Mouse (Mus musculus) left cerebral cortex, postnatal 25 days (tissue): ENCODE measurements around the gene Gpr55. TPM values are rescaled to one million over a fixed set of nuclear protein-coding genes. Genes with fewer than 3 reads are reported as not detected.
A peak's percentile ranks its signal among the peaks of the same experiment; 100 is the strongest.

Experiments used
- DNase-seq, 2 experiments: peaks; one replicate each; pipeline ENCODE4 v3.0.0; 2022; ENCODE audit warnings: low spot score in 2 of 2, mixed read lengths in 1 of 2
- intact Hi-C: fragments of 180-260 bp; cut with DNase I; formaldehyde crosslinking; loops from one replicate; pipeline ENCODE4 v1.15.1; 2025
- total RNA-seq, 2 experiments: library from RNA; stranded (reverse); gene quantifications; 2 replicates each; pipeline ENCODE4 v1.2.3; 2021

The Gpr55 gene
- total RNA-seq, 2 experiments from 2014 or later: 0.09 TPM; not detected in 1

- no peak for DNase-seq
- intact Hi-C loops: no loop called here
Measured at GRCm38 (mm10) chr1:85922865-85923211, 38.0 kb downstream of the Gpr55 start.

GRCm38 (mm10) chr1:85922127-85922864, 38.5 kb downstream of the Gpr55 start:
- no peak for DNase-seq
- intact Hi-C loops: no loop called here

- intact Hi-C loops: no loop called here
- DNase-seq: peak in 1 of 2 experiments; percentile 72
Measured at GRCm38 (mm10) chr1:85921725-85922124, 39.1 kb downstream of the Gpr55 start.

- DNase-seq: no peak
- intact Hi-C loops: no loop called here
Measured at GRCm38 (mm10) chr1:85919621-85920020, 41.2 kb downstream of the Gpr55 start.

GRCm38 (mm10) chr1:85916830-85917450, 43.9 kb downstream of the Gpr55 start:
- DNase-seq: peak; percentile 77 to 95
- intact Hi-C loops: no loop called here

GRCm38 (mm10) chr1:85915890-85916289, 44.9 kb downstream of the Gpr55 start:
- intact Hi-C loops: no loop called here
- no peak for DNase-seq

GRCm38 (mm10) chr1:85913078-85913755, 47.6 kb downstream of the Gpr55 start:
- intact Hi-C loops: no loop called here
- peak in 1 of 2 experiments; percentile 26 for DNase-seq

GRCm38 (mm10) chr1:85908754-85909590, 51.8 kb downstream of the Gpr55 start:
- intact Hi-C loops: no loop called here
- peak in 1 of 2 experiments; percentile 10 for DNase-seq

GRCm38 (mm10) chr1:85906892-85907291, 53.9 kb downstream of the Gpr55 start:
- intact Hi-C loops: no loop called here
- no peak for DNase-seq

GRCm38 (mm10) chr1:85902108-85902561, 58.7 kb downstream of the Gpr55 start:
- DNase-seq: peak; percentile 42 to 50
- intact Hi-C loops: no loop called here

GRCm38 (mm10) chr1:85901516-85902107, 59.2 kb downstream of the Gpr55 start:
- intact Hi-C loops: no loop called here
- peak in 1 of 2 experiments; percentile 18 for DNase-seq

- intact Hi-C loops: loop anchor here (1.0 kb wide), 1 partner anchor 28 kb away; the partner anchor contains the start of gene 4933407L21Rik
- DNase-seq: peak; percentile 30 to 38
Measured at GRCm38 (mm10) chr1:85900521-85901333, 60.1 kb downstream of the Gpr55 start.

GRCm38 (mm10) chr1:85899388-85899761, 61.4 kb downstream of the Gpr55 start:
- intact Hi-C loops: no loop called here
- DNase-seq: peak; percentile 57 to 76

GRCm38 (mm10) chr1:85898761-85899387, 61.9 kb downstream of the Gpr55 start:
- peak in 1 of 2 experiments; percentile 29 for DNase-seq
- intact Hi-C loops: no loop called here

GRCm38 (mm10) chr1:85897901-85898760, 62.7 kb downstream of the Gpr55 start:
- intact Hi-C loops: no loop called here

GRCm38 (mm10) chr1:85896781-85897700, 63.8 kb downstream of the Gpr55 start:
- intact Hi-C loops: loop anchor here (1.0 kb wide), 1 partner anchor 109 kb away; no protein-coding TSS in a partner anchor
- peak in 1 of 2 experiments; percentile 24 for DNase-seq

More at GRCm38 (mm10) chr1:85897901-85898760, 62.7 kb downstream of the Gpr55 start:
- DNase-seq: peak in 1 of 2 experiments; percentile 65
